Mouse (Mus musculus): ENCODE measurements around the gene Map3k7. TPM values are rescaled to one million over a fixed set of nuclear protein-coding genes. Genes with fewer than 3 reads are reported as not detected.
"Not testable (repeated sequence)": the region's sequence is repeated elsewhere in the genome, so short reads cannot be mapped to it uniquely, and the experiment has no call there.

The Map3k7 gene
- polyA plus RNA-seq, 1 experiment from 2014 or later: 12.0 TPM

DNA sequence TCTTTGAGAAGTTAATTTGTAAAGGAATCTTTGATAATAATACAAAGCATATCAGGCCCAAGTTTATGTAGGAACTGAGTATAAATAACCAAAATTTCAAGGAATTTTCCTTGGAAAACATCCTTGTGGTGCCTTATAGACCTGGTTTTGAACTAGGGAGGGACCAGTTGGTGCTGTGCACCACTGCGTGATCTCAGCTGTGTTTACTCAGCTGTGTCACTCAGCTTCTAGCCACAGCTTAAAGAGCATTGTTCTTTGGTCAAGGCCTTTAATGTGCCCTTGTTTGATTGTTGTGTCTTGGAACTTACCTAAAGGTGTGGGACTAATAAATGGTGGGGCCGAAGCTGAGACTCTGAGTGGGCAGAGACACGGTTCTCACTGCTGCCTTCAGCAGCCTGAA, 43.3 kb downstream of the Map3k7 start:
- peaks cover 37% of the 10 kb centered on the region for H3K36me3 ChIP-seq (ENCODE audit: control insufficient read depth, insufficient read depth)
- no peaks in the 10 kb centered on the region for H3K4me1 ChIP-seq (replicated peaks; ENCODE audit: control insufficient read depth, insufficient read depth, low read length)
- no peak overlapping the region for H3K9ac ChIP-seq (ENCODE audit: low read depth, low read length)
- no peak overlapping the region for H3K4me3 ChIP-seq (ENCODE audit: low read depth, low read length)
- no peaks in the 10 kb centered on the region for H3K27me3 ChIP-seq (replicated peaks; ENCODE audit: control insufficient read depth, insufficient read depth, low read length)
- H3K27ac ChIP-seq (ENCODE audit: low read depth, low read length): no peak overlapping the region
- 49% methylated on average over 3 of the region's 3 CpGs for WGBS
- ATAC-seq: no peak
- no peak for TF ChIP-seq CTCF (IDR thresholded peaks at IDR 0.05; ENCODE audit: low read depth)
- no peaks in the 10 kb centered on the region for H3K9me3 ChIP-seq (ENCODE audit: control insufficient read depth)
- no peak overlapping the region for H3K4me2 ChIP-seq (replicated peaks; ENCODE audit: low read depth)

DNA sequence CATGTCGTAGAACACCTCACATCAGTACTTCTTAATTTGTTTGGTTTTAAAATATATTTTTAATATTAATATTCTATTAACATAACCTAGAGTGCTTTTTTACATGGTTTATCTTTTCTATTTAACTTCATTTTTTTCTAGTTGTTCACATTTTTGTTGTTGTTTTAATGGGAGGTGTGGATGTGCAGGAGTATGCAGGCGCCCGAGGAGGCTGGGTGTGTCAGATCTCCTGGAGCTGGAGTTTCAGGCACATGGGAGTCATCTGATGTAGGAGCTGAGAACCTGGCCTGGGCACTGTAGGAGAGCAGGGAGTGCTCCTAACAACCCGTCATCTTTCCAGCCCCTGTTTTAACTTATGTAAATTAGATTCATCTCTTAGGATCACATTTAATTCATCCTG, 44.2 kb downstream of the Map3k7 start:
- H3K27ac ChIP-seq (ENCODE audit: low read depth, low read length): no peak overlapping the region
- no peaks in the 10 kb centered on the region for H3K27me3 ChIP-seq (replicated peaks; ENCODE audit: control insufficient read depth, insufficient read depth, low read length)
- H3K9ac ChIP-seq (ENCODE audit: low read depth, low read length): no peak overlapping the region
- WGBS: 76% methylated on average over 4 of the region's 4 CpGs
- H3K36me3 ChIP-seq (ENCODE audit: control insufficient read depth, insufficient read depth): peaks cover 39% of the 10 kb centered on the region
- H3K4me2 ChIP-seq (replicated peaks; ENCODE audit: low read depth): no peak overlapping the region
- H3K9me3 ChIP-seq (ENCODE audit: control insufficient read depth): no peaks in the 10 kb centered on the region
- TF ChIP-seq CTCF (IDR thresholded peaks at IDR 0.05; ENCODE audit: low read depth): no peak
- H3K4me1 ChIP-seq (replicated peaks; ENCODE audit: control insufficient read depth, insufficient read depth, low read length): no peaks in the 10 kb centered on the region
- H3K4me3 ChIP-seq (ENCODE audit: low read depth, low read length): no peak overlapping the region
- no peak for ATAC-seq

GRCm38 (mm10) chr4:32010808-32011207, 46.9 kb downstream of the Map3k7 start:
- no peak overlapping the region for H3K27ac ChIP-seq (ENCODE audit: low read depth, low read length)
- WGBS: 87% methylated on average over 5 of the region's 5 CpGs
- no peak overlapping the region for H3K9ac ChIP-seq (ENCODE audit: low read depth, low read length)
- TF ChIP-seq CTCF (IDR thresholded peaks at IDR 0.05; ENCODE audit: low read depth): no peak
- H3K36me3 ChIP-seq (ENCODE audit: control insufficient read depth, insufficient read depth): peaks cover 44% of the 10 kb centered on the region
- no peaks in the 10 kb centered on the region for H3K27me3 ChIP-seq (replicated peaks; ENCODE audit: control insufficient read depth, insufficient read depth, low read length)
- no peak overlapping the region for H3K4me2 ChIP-seq (replicated peaks; ENCODE audit: low read depth)
- no peak for ATAC-seq
- H3K4me1 ChIP-seq (replicated peaks; ENCODE audit: control insufficient read depth, insufficient read depth, low read length): no peaks in the 10 kb centered on the region
- H3K4me3 ChIP-seq (ENCODE audit: low read depth, low read length): no peak overlapping the region
- H3K9me3 ChIP-seq (ENCODE audit: control insufficient read depth): no peaks in the 10 kb centered on the region

- Histone ChIP-seq H3K9me3 (ENCODE audit: control insufficient read depth) (no peaks in the 10 kb centered on the region), H3K27me3 (replicated peaks; ENCODE audit: control insufficient read depth, insufficient read depth, low read length) (no peaks in the 10 kb centered on the region), H3K36me3 (ENCODE audit: control insufficient read depth, insufficient read depth) (peaks cover 48% of the 10 kb centered on the region), H3K4me2 (replicated peaks; ENCODE audit: low read depth) (no peak overlapping the region), H3K27ac (ENCODE audit: low read depth, low read length) (no peak overlapping the region), H3K4me1 (replicated peaks; ENCODE audit: control insufficient read depth, insufficient read depth, low read length) (no peaks in the 10 kb centered on the region), H3K4me3 (ENCODE audit: low read depth, low read length) (no peak overlapping the region), H3K9ac (ENCODE audit: low read depth, low read length) (no peak overlapping the region)
- TF ChIP-seq CTCF (IDR thresholded peaks at IDR 0.05; ENCODE audit: low read depth): no peak
- WGBS: 84% methylated on average over 6 of the region's 6 CpGs
- no peak for ATAC-seq
Measured at GRCm38 (mm10) chr4:32011218-32011973, 47.5 kb downstream of the Map3k7 start.

DNA sequence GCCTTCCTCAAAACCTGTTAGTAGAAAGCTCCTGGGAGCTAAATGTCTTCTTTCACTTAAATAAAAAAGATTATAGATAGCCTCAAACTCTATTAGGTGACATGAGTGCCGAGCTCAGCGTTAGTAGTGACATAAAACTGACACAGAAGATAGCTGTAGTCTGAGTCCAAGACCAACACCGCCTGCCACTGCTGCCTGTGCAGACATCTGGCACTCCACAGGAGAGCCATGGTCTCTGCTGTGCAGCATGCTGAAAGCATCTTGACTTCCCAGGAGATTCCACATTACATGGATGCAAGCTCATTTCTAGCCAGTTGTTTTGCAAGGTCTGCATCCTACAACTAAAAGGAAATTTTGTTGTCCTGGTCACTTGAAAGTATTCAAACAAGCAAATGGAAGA, 57.2 kb downstream of the Map3k7 start:
- no peak overlapping the region for H3K27ac ChIP-seq (ENCODE audit: low read depth, low read length)
- H3K9ac ChIP-seq (ENCODE audit: low read depth, low read length): no peak overlapping the region
- H3K4me1 ChIP-seq (replicated peaks; ENCODE audit: control insufficient read depth, insufficient read depth, low read length): no peaks in the 10 kb centered on the region
- WGBS: 82% methylated on average over 3 of the region's 3 CpGs
- no peaks in the 10 kb centered on the region for H3K9me3 ChIP-seq (ENCODE audit: control insufficient read depth)
- peaks cover 44% of the 10 kb centered on the region for H3K36me3 ChIP-seq (ENCODE audit: control insufficient read depth, insufficient read depth)
- no peak for ATAC-seq
- H3K4me2 ChIP-seq (replicated peaks; ENCODE audit: low read depth): no peak overlapping the region
- H3K27me3 ChIP-seq (replicated peaks; ENCODE audit: control insufficient read depth, insufficient read depth, low read length): no peaks in the 10 kb centered on the region
- TF ChIP-seq CTCF (IDR thresholded peaks at IDR 0.05; ENCODE audit: low read depth): no peak
- H3K4me3 ChIP-seq (ENCODE audit: low read depth, low read length): no peak overlapping the region

- no peak for ATAC-seq
- H3K27me3 ChIP-seq (replicated peaks; ENCODE audit: control insufficient read depth, insufficient read depth, low read length): no peaks in the 10 kb centered on the region
- H3K27ac ChIP-seq (ENCODE audit: low read depth, low read length): no peak overlapping the region
- 92% methylated on average over 6 of the region's 6 CpGs for WGBS
- no peak overlapping the region for H3K9ac ChIP-seq (ENCODE audit: low read depth, low read length)
- H3K4me1 ChIP-seq (replicated peaks; ENCODE audit: control insufficient read depth, insufficient read depth, low read length): no peaks in the 10 kb centered on the region
- H3K4me3 ChIP-seq (ENCODE audit: low read depth, low read length): no peak overlapping the region
- no peak overlapping the region for H3K4me2 ChIP-seq (replicated peaks; ENCODE audit: low read depth)
- peaks cover 35% of the 10 kb centered on the region for H3K36me3 ChIP-seq (ENCODE audit: control insufficient read depth, insufficient read depth)
- H3K9me3 ChIP-seq (ENCODE audit: control insufficient read depth): no peaks in the 10 kb centered on the region
- no peak for TF ChIP-seq CTCF (IDR thresholded peaks at IDR 0.05; ENCODE audit: low read depth)
Measured at GRCm38 (mm10) chr4:32022321-32022720, 58.4 kb downstream of the Map3k7 start.

- WGBS: 67% methylated on average over 2 of the region's 2 CpGs
Measured at GRCm38 (mm10) chr4:32024170-32024569, 60.3 kb downstream of the Map3k7 start.

More at GRCm38 (mm10) chr4:32024170-32024569, 60.3 kb downstream of the Map3k7 start:
- not testable (repeated sequence) for ATAC-seq; H3K4me3 ChIP-seq (ENCODE audit: low read depth, low read length); H3K27me3 ChIP-seq (replicated peaks; ENCODE audit: control insufficient read depth, insufficient read depth, low read length); H3K9ac ChIP-seq (ENCODE audit: low read depth, low read length); H3K27ac ChIP-seq (ENCODE audit: low read depth, low read length); H3K4me1 ChIP-seq (replicated peaks; ENCODE audit: control insufficient read depth, insufficient read depth, low read length); H3K4me2 ChIP-seq (replicated peaks; ENCODE audit: low read depth); H3K9me3 ChIP-seq (ENCODE audit: control insufficient read depth)
- H3K36me3 ChIP-seq (ENCODE audit: control insufficient read depth, insufficient read depth): peaks cover 29% of the 10 kb centered on the region

Data from intestine, postnatal 0 days (tissue).